Mouse (Mus musculus) heart, postnatal 0 days (tissue): ENCODE results near the gene Rbm39.

Source experiments
- CTCF ChIP-seq: IDR thresholded peaks from 2 replicates; pipeline ENCODE4 v1.5.1; 2016; ENCODE audit warnings: antibody characterized with exemption, control low read depth, low read depth
- EP300 ChIP-seq: IDR thresholded peaks from 2 replicates; pipeline ENCODE4 v1.6.1; 2016; ENCODE audit warnings: antibody characterized with exemption, low read depth

GRCm38 (mm10) chr2:156147316-156147915 lies 32.6 kb downstream of the Rbm39 start:
- no peak for TF ChIP-seq CTCF
- no peak for TF ChIP-seq EP300
